Mouse (Mus musculus): ENCODE results near the gene Il17rd. TPM values are rescaled to one million over a fixed set of nuclear protein-coding genes. Genes with fewer than 3 reads are reported as not detected.

Il17rd gene
- total and polyA plus RNA-seq, 3 experiments = 0.04 TPM; not detected in 2

Other genes with a start within 250 kb of the Il17rd start
- not detected in 2 replicates for gene Asb14, start 144.4 kb upstream of the Il17rd start, total RNA-seq (2012; rRNA removed)
- gene Asb14, start 144.4 kb upstream of the Il17rd start, polyA plus RNA-seq (2012; ENCODE audit: insufficient read depth in 1 of 2, insufficient read length in 2 of 2, low read depth in 1 of 2, low replicate concordance in 2 of 2, missing spikeins in 1 of 2) = under 1 TPM in 1 of 2 experiments, not detected in 1; 0.06 TPM
- gene Appl1, start 67.7 kb upstream of the Il17rd start, total RNA-seq (2012; rRNA removed) = 2.5 and 3.2 TPM in 2 replicates
- gene Appl1, start 67.7 kb upstream of the Il17rd start, polyA plus RNA-seq (2012; ENCODE audit: insufficient read depth in 1 of 2, insufficient read length in 2 of 2, low read depth in 1 of 2, low replicate concordance in 2 of 2, missing spikeins in 1 of 2) = 1 to 10 TPM in 1 of 2 experiments, not detected in 1; 4.5 TPM
- gene Hesx1, start 44.5 kb upstream of the Il17rd start, total RNA-seq (2012; rRNA removed) = not detected in 2 replicates
- not detected for gene Hesx1, start 44.5 kb upstream of the Il17rd start, polyA plus RNA-seq (2012; ENCODE audit: insufficient read depth in 1 of 2, insufficient read length in 2 of 2, low read depth in 1 of 2, low replicate concordance in 2 of 2, missing spikeins in 1 of 2)
- gene Arhgef3, start 76.0 kb downstream of the Il17rd start, total RNA-seq (2012; rRNA removed) = 1.3 and 2.1 TPM in 2 replicates
- 1 to 10 TPM in 1 of 2 experiments, not detected in 1; 2.7 TPM for gene Arhgef3, start 76.0 kb downstream of the Il17rd start, polyA plus RNA-seq (2012; ENCODE audit: insufficient read depth in 1 of 2, insufficient read length in 2 of 2, low read depth in 1 of 2, low replicate concordance in 2 of 2, missing spikeins in 1 of 2)